Mouse (Mus musculus) testis, adult 2 months (tissue): ENCODE results near the gene Tmem87a.

Experiments
- CTCF ChIP-seq: fragments of 200-500 bp; IDR thresholded peaks from 2 replicates; pipeline ENCODE4 v1.5.1; 2012; ENCODE audit warnings: low read depth, mild to moderate bottlenecking, inconsistent platforms, low read length, moderate library complexity; ENCODE audit not compliant: control insufficient read depth, insufficient read depth, insufficient replicate concordance
- POLR2A ChIP-seq: fragments of 200-500 bp; IDR thresholded peaks from 2 replicates; pipeline ENCODE4 v1.6.1; 2012; ENCODE audit warnings: low read depth, mild to moderate bottlenecking, inconsistent platforms, low read length, moderate library complexity; ENCODE audit not compliant: control insufficient read depth

- no peak for TF ChIP-seq CTCF
- no peak for TF ChIP-seq POLR2A
These were observed 294 bp downstream of the Tmem87a start, which contains the start of gene Ganc for GRCm38 (mm10) chr2:120403653-120403985.
